Mouse (Mus musculus): Measurements from ENCODE around the gene Sema3f. TPM values are rescaled to one million over a fixed set of nuclear protein-coding genes. Genes with fewer than 3 reads are reported as not detected.
A peak's percentile ranks its signal among the peaks of the same experiment; 100 is the strongest.

Sema3f gene
- polyA plus RNA-seq, 1 experiment: 39.1 TPM

GRCm38 (mm10) chr9:107692785-107693184 is 17.5 kb downstream of the Sema3f start:
- Histone ChIP-seq H3K36me3 (ENCODE audit: control insufficient read depth, insufficient read depth, low read length) (no peaks in the 10 kb centered on the region), H3K27me3 (replicated peaks; ENCODE audit: control insufficient read depth, insufficient read depth, low read length) (no peaks in the 10 kb centered on the region), H3K4me3 (ENCODE audit: insufficient read depth, low read depth, low read length) (no peak overlapping the region), H3K27ac (ENCODE audit: insufficient read depth, low read depth, low read length) (no peak overlapping the region), H3K4me1 (ENCODE audit: control insufficient read depth, insufficient read depth, low read length) (no peaks in the 10 kb centered on the region)
- TF ChIP-seq CTCF (conservative IDR thresholded peaks at IDR 0.05; ENCODE audit: insufficient read depth, insufficient read length, low read depth, low read length) (no peak), POLR2A (IDR thresholded peaks at IDR 0.05; ENCODE audit: low read depth, low read length) (no peak)
- WGBS: 67% methylated on average over 5 of the region's 5 CpGs
- DNase-seq: no peak

GRCm38 (mm10) chr9:107690391-107690790 is 19.9 kb downstream of the Sema3f start:
- TF ChIP-seq POLR2A (IDR thresholded peaks at IDR 0.05; ENCODE audit: low read depth, low read length) (no peak), CTCF (conservative IDR thresholded peaks at IDR 0.05; ENCODE audit: insufficient read depth, insufficient read length, low read depth, low read length) (no peak)
- no peak for DNase-seq
- Histone ChIP-seq H3K4me1 (ENCODE audit: control insufficient read depth, insufficient read depth, low read length) (no peaks in the 10 kb centered on the region), H3K27ac (ENCODE audit: insufficient read depth, low read depth, low read length) (no peak overlapping the region), H3K27me3 (replicated peaks; ENCODE audit: control insufficient read depth, insufficient read depth, low read length) (no peaks in the 10 kb centered on the region), H3K4me3 (ENCODE audit: insufficient read depth, low read depth, low read length) (no peak overlapping the region), H3K36me3 (ENCODE audit: control insufficient read depth, insufficient read depth, low read length) (no peaks in the 10 kb centered on the region)
- WGBS: 79% methylated on average over 8 of the region's 8 CpGs

GRCm38 (mm10) chr9:107688939-107689338 is 21.3 kb downstream of the Sema3f start:
- H3K27ac ChIP-seq (ENCODE audit: insufficient read depth, low read depth, low read length): no peak overlapping the region
- no peak overlapping the region for H3K4me3 ChIP-seq (ENCODE audit: insufficient read depth, low read depth, low read length)
- WGBS: 80% methylated on average over 7 of the region's 7 CpGs
- TF ChIP-seq POLR2A (IDR thresholded peaks at IDR 0.05; ENCODE audit: low read depth, low read length): no peak
- no peak for TF ChIP-seq CTCF (conservative IDR thresholded peaks at IDR 0.05; ENCODE audit: insufficient read depth, insufficient read length, low read depth, low read length)
- H3K27me3 ChIP-seq (replicated peaks; ENCODE audit: control insufficient read depth, insufficient read depth, low read length): no peaks in the 10 kb centered on the region
- H3K4me1 ChIP-seq (ENCODE audit: control insufficient read depth, insufficient read depth, low read length): no peaks in the 10 kb centered on the region
- no peaks in the 10 kb centered on the region for H3K36me3 ChIP-seq (ENCODE audit: control insufficient read depth, insufficient read depth, low read length)
- no peak for DNase-seq

- H3K27me3 ChIP-seq (replicated peaks; ENCODE audit: control insufficient read depth, insufficient read depth, low read length): no peaks in the 10 kb centered on the region
- 91% methylated on average over 5 of the region's 5 CpGs for WGBS
- no peaks in the 10 kb centered on the region for H3K36me3 ChIP-seq (ENCODE audit: control insufficient read depth, insufficient read depth, low read length)
- no peak for DNase-seq
- H3K4me1 ChIP-seq (ENCODE audit: control insufficient read depth, insufficient read depth, low read length): no peaks in the 10 kb centered on the region
- H3K27ac ChIP-seq (ENCODE audit: insufficient read depth, low read depth, low read length): no peak overlapping the region
- TF ChIP-seq POLR2A (IDR thresholded peaks at IDR 0.05; ENCODE audit: low read depth, low read length): no peak
- TF ChIP-seq CTCF (conservative IDR thresholded peaks at IDR 0.05; ENCODE audit: insufficient read depth, insufficient read length, low read depth, low read length): no peak
- H3K4me3 ChIP-seq (ENCODE audit: insufficient read depth, low read depth, low read length): no peak overlapping the region
Observed at GRCm38 (mm10) chr9:107688415-107688814, 21.9 kb downstream of the Sema3f start.

GRCm38 (mm10) chr9:107685231-107685981 is 24.9 kb downstream of the Sema3f start:
- TF ChIP-seq CTCF (conservative IDR thresholded peaks at IDR 0.05; ENCODE audit: insufficient read depth, insufficient read length, low read depth, low read length) (peak; percentile 65), POLR2A (IDR thresholded peaks at IDR 0.05; ENCODE audit: low read depth, low read length) (no peak)
- H3K27me3 ChIP-seq (replicated peaks; ENCODE audit: control insufficient read depth, insufficient read depth, low read length): no peaks in the 10 kb centered on the region
- WGBS: 37% methylated on average over 17 of the region's 17 CpGs
- no peak overlapping the region for H3K4me3 ChIP-seq (ENCODE audit: insufficient read depth, low read depth, low read length)
- no peaks in the 10 kb centered on the region for H3K36me3 ChIP-seq (ENCODE audit: control insufficient read depth, insufficient read depth, low read length)
- H3K27ac ChIP-seq (ENCODE audit: insufficient read depth, low read depth, low read length): peak overlapping the region; percentile 70
- DNase-seq: peak; percentile 75
- H3K4me1 ChIP-seq (ENCODE audit: control insufficient read depth, insufficient read depth, low read length): no peaks in the 10 kb centered on the region

- Histone ChIP-seq H3K4me1 (ENCODE audit: control insufficient read depth, insufficient read depth, low read length) (no peaks in the 10 kb centered on the region), H3K36me3 (ENCODE audit: control insufficient read depth, insufficient read depth, low read length) (no peaks in the 10 kb centered on the region), H3K4me3 (ENCODE audit: insufficient read depth, low read depth, low read length) (no peak overlapping the region), H3K27ac (ENCODE audit: insufficient read depth, low read depth, low read length) (no peak overlapping the region), H3K27me3 (replicated peaks; ENCODE audit: control insufficient read depth, insufficient read depth, low read length) (no peaks in the 10 kb centered on the region)
- DNase-seq: peak; percentile 52
- no peak for TF ChIP-seq POLR2A (IDR thresholded peaks at IDR 0.05; ENCODE audit: low read depth, low read length)
- TF ChIP-seq CTCF (conservative IDR thresholded peaks at IDR 0.05; ENCODE audit: insufficient read depth, insufficient read length, low read depth, low read length): no peak
- WGBS: 71% methylated on average over 20 of the region's 20 CpGs
Observed at GRCm38 (mm10) chr9:107682405-107682804, 27.9 kb downstream of the Sema3f start.

- no peak within 1 kb of the TSS for H3K27ac ChIP-seq (ENCODE audit: insufficient read depth, low read depth, low read length)
- no peaks in the 10 kb centered on the region for H3K27me3 ChIP-seq (replicated peaks; ENCODE audit: control insufficient read depth, insufficient read depth, low read length)
- no peak for DNase-seq
- H3K4me1 ChIP-seq (ENCODE audit: control insufficient read depth, insufficient read depth, low read length): peaks cover 3% of the 10 kb centered on the region; the same call in 1 of the 2 replicates
- no peaks in the 10 kb centered on the region for H3K36me3 ChIP-seq (ENCODE audit: control insufficient read depth, insufficient read depth, low read length)
- H3K4me3 ChIP-seq (ENCODE audit: insufficient read depth, low read depth, low read length): no peak within 1 kb of the TSS
- WGBS: 57% methylated on average over 5 of the region's 5 CpGs
- TF ChIP-seq POLR2A (IDR thresholded peaks at IDR 0.05; ENCODE audit: low read depth, low read length) (no peak), CTCF (conservative IDR thresholded peaks at IDR 0.05; ENCODE audit: insufficient read depth, insufficient read length, low read depth, low read length) (no peak)
Observed at GRCm38 (mm10) chr9:107679501-107679900, 30.8 kb downstream of the Sema3f start, which contains the start of gene Gnat1. TSS of gene Gnat1 (minus strand) at chr9:107679712.
